Mouse (Mus musculus) megakaryocyte, embryonic 14.5 days (primary cell): ENCODE results near the gene Rem1.

Experiments used
- FLI1 ChIP-seq: IDR thresholded peaks from 2 replicates; pipeline ENCODE4 v1.6.1; 2012; ENCODE audit warnings: low read length, inconsistent platforms, mixed read lengths
- GATA1 ChIP-seq: IDR thresholded peaks from 3 replicates; pipeline ENCODE4 v1.6.1; 2012; ENCODE audit warnings: mixed read lengths, low read length, inconsistent platforms, borderline replicate concordance

- TF ChIP-seq GATA1 (no peak), FLI1 (no peak)
These were observed 4.6 kb upstream of the Rem1 start for GRCm38 (mm10) chr2:152622151-152622550.
